Mouse (Mus musculus) bone marrow, adult 2 months (tissue): ENCODE results near the gene Dnajc13. TPM values are rescaled to one million over a fixed set of nuclear protein-coding genes. Genes with fewer than 3 reads are reported as not detected.

ENCODE experiments used
- H3K27ac ChIP-seq: fragments of 200-500 bp; 2 replicates; pipeline ENCODE4 v1.5.1; 2012; ENCODE audit warnings: low read depth, mild to moderate bottlenecking, control low read depth, inconsistent platforms, low read length; ENCODE audit not compliant: control insufficient read depth, poor library complexity, insufficient read depth
- H3K4me1 ChIP-seq: fragments of 200-500 bp; 2 replicates; pipeline ENCODE4 v1.6.1; 2011; ENCODE audit warnings: low read length; ENCODE audit not compliant: control insufficient read depth, insufficient read depth
- H3K4me3 ChIP-seq: fragments of 200-500 bp; replicated peaks from 2 replicates; pipeline ENCODE3; 2011; ENCODE audit warnings: mild to moderate bottlenecking, low read depth, low read length, control low read depth; ENCODE audit not compliant: control insufficient read depth
- CTCF ChIP-seq: fragments of 200-500 bp; IDR thresholded peaks from 2 replicates; pipeline ENCODE4 v1.5.1; 2011; ENCODE audit warnings: low read length, control low read depth; ENCODE audit not compliant: control insufficient read depth, insufficient read depth
- POLR2A ChIP-seq: fragments of 200-500 bp; IDR thresholded peaks from 2 replicates; pipeline ENCODE4 v1.6.1; 2011; ENCODE audit warnings: low read depth, mild to moderate bottlenecking, control low read depth, low read length, borderline replicate concordance; ENCODE audit not compliant: control insufficient read depth
- WGBS: fragments of 180-500 bp; shearing (Covaris S2); methylation state at CpG from one replicate; pipeline ENCODE4 v1.1.7; 2018; 5-methylcytosine and 5-hydroxymethylcytosine counted together
- polyA plus RNA-seq: library from polyadenylated mRNA; stranded (reverse); fragments of >200 nt; gene quantifications from 2 replicates; pipeline ENCODE4 v1.2.4, GENCODE M21; 2011; ENCODE audit warnings: low replicate concordance; ENCODE audit not compliant: missing spikeins, insufficient read depth, insufficient read length

Dnajc13 gene
- polyA plus RNA-seq, 1 experiment: 15.6 TPM

DNA sequence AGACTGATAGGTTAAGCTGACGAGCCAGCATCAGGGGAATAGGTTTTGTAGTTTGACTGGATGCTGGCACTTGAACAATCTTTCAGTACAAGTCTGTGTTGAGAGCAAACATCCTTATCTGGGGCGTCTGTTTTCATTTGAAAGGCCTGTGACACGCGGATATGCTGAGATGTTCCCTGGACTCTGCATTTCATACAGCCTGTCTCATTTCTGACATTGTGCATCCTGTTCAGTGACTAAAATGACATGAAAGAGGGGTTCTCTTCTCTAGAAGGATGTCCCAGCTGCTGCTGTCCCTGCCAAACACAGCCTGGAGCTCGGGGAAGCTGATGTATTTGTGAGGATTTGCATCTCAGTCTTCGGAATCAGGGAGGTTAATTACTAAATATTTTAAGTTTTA is 155.2 kb downstream of the Dnajc13 start:
- no peak overlapping the region for H3K27ac ChIP-seq
- no peaks in the 10 kb centered on the region for H3K4me1 ChIP-seq
- no peak for TF ChIP-seq CTCF
- TF ChIP-seq POLR2A: no peak
- no peak overlapping the region for H3K4me3 ChIP-seq
- WGBS: 81% methylated on average over 6 of the region's 6 CpGs

DNA sequence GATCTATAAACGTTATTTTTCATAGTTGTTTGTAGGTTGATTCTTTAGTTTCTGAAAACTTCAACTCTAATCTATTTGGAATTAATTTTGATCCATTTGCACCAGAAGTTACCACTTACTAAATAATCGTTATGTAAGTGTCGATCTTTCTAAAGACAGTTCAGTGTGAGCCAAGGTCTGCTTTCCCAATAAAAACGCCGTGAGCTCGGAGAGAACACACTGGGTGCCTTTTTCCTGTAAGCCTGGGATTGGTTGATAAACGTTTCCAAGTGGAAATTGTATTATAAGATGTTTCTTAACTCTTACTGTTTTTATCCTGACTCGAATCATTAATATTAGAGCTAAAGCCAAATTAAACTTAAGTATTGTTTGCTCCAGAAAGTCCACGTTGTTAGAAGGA is 155.8 kb downstream of the Dnajc13 start:
- H3K4me1 ChIP-seq: no peaks in the 10 kb centered on the region
- TF ChIP-seq CTCF (no peak), POLR2A (no peak)
- no peak overlapping the region for H3K4me3 ChIP-seq
- 86% methylated on average over 9 of the region's 9 CpGs for WGBS
- H3K27ac ChIP-seq: no peak overlapping the region

DNA sequence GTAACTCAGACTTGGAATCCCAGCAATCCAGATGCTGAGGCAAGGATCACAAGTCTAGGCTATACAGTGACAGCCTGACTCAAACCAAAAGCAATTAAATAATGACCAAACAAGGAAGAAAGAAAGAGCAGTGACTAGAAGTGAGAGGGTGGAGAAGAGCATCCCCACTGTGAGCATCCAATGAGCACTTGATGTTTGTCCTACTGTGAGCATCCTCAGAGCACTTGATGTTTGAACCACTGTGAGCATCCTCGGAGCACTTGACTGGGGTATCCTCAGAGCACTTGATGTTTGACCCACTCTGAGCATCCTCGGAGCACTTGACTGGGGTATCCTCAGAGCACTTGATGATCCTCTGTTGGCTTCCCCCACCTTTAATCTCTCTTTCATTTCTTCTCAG is 157.7 kb downstream of the Dnajc13 start:
- no peak overlapping the region for H3K27ac ChIP-seq
- TF ChIP-seq CTCF: no peak
- TF ChIP-seq POLR2A: no peak
- H3K4me1 ChIP-seq: no peaks in the 10 kb centered on the region
- WGBS: 92% methylated on average over 2 of the region's 2 CpGs
- no peak overlapping the region for H3K4me3 ChIP-seq

DNA sequence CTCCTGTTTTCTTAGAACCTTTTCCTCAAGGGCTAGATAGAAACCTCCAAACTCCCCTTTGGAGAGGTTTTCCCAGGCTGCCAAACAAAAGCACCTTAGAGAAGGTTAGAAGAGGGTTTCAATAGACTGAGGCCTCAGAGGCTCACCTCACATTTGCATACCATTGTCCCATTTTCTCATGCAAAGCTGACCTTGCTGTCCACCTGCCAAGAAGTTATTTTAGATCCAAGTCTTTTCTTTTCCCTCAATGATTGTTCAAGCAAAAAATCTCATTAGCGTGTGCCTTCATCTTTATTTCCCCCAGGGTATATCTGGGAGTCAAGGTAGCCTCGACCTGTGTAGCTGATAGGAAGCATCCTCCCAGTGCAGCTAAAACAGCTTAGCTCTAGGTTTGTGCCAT is 159.8 kb downstream of the Dnajc13 start:
- 70% methylated on average over 2 of the region's 2 CpGs for WGBS
- Histone ChIP-seq H3K4me3 (no peak overlapping the region), H3K4me1 (no peaks in the 10 kb centered on the region), H3K27ac (no peak overlapping the region)
- TF ChIP-seq POLR2A: no peak
- no peak for TF ChIP-seq CTCF

DNA sequence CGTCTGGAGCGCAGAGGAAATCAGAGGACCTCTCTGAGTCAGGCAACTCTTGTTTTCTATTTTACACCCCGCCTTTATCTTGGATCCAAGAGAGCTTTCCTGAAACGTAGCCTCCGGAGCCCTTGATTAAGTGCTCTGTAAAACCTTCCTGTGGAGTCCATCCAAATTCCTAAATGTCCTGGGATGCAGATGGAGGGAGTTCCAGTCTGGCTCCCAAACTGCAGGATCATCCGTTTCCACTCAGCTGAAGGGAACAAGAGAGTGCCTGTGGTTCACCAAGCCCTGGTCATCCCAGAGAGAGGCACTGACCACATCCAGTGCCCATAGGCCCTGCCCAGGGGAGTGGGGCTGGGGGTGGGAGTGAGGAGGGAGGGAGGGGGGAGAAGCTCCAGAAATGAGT is 160.4 kb downstream of the Dnajc13 start:
- Histone ChIP-seq H3K4me3 (no peak overlapping the region), H3K27ac (no peak overlapping the region), H3K4me1 (no peaks in the 10 kb centered on the region)
- TF ChIP-seq CTCF (no peak), POLR2A (no peak)
- 81% methylated on average over 6 of the region's 6 CpGs for WGBS

DNA sequence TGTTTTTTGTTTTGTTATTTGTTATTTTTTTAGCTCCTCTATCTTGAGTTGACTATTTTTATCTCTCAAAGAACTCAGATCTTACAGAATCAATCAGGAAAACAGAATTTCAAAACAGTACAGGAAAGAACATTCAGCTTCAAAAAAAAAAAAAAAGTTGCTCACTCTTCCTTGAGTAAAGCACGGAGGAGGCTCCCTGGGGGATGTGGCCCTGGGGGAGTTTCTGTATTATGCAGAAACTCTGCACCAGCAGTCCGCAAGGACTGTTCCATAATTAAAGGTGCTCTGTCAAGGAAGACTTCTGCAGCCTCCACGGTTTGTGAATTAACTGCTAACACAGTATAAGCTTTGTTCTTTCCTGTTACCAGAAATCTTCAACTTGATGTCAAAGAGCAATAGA is 161.3 kb downstream of the Dnajc13 start:
- Histone ChIP-seq H3K4me3 (no peak overlapping the region), H3K27ac (no peak overlapping the region), H3K4me1 (no peaks in the 10 kb centered on the region)
- no peak for TF ChIP-seq POLR2A
- TF ChIP-seq CTCF: no peak
- WGBS: 50% methylated on average over 3 of the region's 3 CpGs

Other genes with a start within 250 kb of the Dnajc13 start
- 3.4 TPM in 1 of 2 replicates, not detected in the other for gene Gm28305, start 222.3 kb downstream of the Dnajc13 start, polyA plus RNA-seq
- 15.9 and 25.3 TPM in 2 replicates for gene Uba5, start 199.8 kb downstream of the Dnajc13 start, polyA plus RNA-seq
- 3.3 and 6.8 TPM in 2 replicates for gene Acad11, start 199.6 kb downstream of the Dnajc13 start, polyA plus RNA-seq
- gene Ackr4, start 136.0 kb downstream of the Dnajc13 start, polyA plus RNA-seq: 2.6 and 6.1 TPM in 2 replicates
- 1.4 and 3.2 TPM in 2 replicates for gene Acpp, start 74.8 kb upstream of the Dnajc13 start, polyA plus RNA-seq